Mouse (Mus musculus) MEL-GATA-1-ER (cell line): ENCODE data around the gene Abhd17b.
A peak's percentile ranks its signal among the peaks of the same experiment; 100 is the strongest.
"Not testable (repeated sequence)": the region's sequence is repeated elsewhere in the genome, so short reads cannot be mapped to it uniquely, and the experiment has no call there.

Source experiments
- DNase-seq: peaks from one replicate; pipeline ENCODE4 v3.0.0-alpha.2; 2012; ENCODE audit warnings: low read depth; ENCODE audit errors: extremely low read depth

Gene Abhd17b

DNA sequence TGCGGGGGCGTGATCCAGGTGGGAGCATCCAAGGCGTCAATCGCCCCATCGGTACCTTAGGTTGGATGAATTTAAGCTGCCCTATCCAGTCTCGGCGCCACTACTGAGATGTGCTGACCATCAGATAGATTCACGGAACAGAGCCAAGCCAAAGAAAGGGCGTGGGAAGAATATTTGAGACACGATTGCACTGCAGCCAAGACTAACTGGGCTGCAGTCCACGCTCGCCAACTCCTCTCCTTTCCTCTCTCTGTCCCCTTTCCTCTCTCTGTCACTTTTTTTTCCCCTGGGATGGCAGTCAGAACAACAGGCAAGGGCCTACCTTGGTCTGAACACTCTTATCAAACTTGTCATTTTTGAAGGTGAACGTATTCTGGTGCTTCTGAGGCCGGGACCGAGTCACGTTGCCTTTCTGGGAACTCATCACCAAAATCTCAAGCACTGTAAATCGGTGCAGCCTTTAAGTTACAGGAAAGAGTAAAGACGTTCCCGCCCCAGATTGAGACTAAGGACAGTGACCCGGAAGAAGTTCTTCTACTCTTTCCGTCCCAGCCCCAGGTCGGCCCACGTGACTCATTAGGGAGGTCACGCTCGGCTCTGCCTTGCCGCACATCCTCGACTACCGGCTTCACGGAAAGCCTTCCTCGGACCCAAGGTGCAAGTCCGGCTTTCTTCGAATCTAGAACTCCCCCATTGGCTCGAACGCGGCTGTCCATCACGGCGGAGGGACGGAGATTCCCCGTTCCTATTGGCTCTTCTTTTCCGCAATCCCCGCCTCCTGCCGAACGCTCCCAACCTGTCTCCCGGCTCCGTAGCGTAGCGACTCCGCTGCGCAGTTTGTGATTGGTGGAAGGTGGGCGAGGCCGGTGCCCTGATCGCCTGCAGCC is 457 bp upstream of the Abhd17b start, which contains the start of gene 1110059E24Rik:
Gene 1110059E24Rik (minus strand): TSS at position 692 of the 887 bp plus-strand sequence.
- DNase-seq, result peak; percentile 95

DNA sequence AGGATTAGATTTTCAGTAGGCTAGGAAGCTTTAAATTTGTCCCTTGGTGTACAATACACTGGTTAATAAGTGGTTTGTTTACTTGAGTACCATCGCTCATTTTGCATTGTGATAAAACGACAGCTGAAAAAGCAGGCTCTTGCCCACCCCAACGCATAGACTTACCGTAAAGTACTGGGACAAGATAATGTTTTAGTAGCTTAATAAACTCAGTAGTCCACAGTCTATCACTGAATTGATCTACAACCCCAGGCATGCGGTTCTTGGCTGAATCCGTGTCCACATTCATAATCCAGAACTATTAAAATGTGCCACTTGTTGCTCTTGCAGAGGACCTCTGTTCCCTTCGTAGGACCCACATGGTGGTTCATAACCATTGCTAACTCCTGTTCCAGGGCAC is 1.8 kb downstream of the Abhd17b start:
- DNase-seq, result no peak

DNA sequence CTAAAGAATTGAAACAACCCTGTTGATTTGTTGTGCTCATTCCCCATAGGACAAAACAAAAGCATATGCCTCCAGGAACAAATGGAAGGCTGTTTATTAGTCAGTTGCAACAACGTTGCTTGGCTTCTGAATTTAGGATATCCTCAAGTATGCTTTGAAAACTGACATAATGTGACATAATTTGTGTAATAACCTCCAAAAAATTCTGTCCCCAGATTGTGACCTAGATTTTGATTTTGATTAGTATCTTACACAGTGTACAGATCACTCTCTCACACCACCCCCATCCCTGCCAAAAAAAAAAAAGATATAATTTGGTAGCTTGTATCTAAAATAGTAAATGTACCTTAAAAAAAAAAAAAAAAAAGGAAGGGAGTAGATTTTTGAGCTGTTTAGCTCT is 7.7 kb downstream of the Abhd17b start:
- DNase-seq, result no peak

DNA sequence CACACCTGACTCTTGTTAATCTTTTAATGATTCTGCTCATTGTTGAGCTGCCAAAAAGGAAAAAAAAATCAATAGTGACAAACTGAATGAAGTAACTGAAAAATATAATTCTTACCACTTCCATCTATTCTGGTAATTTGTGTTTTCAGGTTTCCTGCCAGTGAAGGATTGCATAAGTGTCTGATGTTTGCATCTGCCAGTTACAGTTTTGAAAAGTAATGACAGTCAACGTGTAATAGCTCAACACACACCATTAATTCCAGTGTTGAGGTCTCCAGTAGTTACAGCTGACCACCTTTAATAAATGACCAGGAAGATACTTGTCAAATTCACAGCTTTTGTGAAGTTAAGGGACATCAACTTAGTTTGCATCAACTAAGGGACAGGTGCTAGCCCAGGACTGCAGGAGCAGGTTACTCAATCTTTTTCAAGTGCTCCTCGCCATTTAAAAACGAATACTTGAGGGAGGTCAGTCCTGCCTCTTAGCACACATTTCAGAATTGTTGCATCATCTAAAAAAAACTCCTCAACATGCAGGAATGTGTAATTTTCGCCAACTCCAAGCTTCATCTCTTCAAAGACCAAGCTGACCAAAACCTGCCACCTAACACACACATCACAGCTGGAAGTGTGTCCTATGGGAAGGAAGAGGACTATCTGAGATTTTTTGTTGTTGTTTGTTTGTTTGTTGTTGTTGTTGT is 10.9 kb downstream of the Abhd17b start:
- no peak for DNase-seq

DNA sequence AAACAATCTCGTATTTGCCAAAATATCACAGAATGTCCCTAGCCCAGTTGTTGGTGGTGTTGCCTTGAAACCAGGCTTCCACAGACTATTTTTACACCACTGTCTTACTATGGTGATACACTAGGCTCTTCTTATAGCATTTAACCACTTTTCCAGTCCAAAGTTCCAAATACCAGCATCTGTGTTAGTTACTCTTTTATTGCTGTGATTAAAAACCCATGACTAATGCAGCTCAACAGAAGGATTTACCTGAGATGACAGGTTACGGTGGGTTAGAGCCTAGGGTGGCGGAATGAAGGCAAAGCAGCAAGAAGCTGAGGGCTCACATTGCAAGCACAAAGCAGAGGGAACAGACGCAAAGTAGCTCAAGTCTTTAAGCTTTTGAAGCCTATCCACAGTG is 16.7 kb downstream of the Abhd17b start:
- DNase-seq, result no peak

DNA sequence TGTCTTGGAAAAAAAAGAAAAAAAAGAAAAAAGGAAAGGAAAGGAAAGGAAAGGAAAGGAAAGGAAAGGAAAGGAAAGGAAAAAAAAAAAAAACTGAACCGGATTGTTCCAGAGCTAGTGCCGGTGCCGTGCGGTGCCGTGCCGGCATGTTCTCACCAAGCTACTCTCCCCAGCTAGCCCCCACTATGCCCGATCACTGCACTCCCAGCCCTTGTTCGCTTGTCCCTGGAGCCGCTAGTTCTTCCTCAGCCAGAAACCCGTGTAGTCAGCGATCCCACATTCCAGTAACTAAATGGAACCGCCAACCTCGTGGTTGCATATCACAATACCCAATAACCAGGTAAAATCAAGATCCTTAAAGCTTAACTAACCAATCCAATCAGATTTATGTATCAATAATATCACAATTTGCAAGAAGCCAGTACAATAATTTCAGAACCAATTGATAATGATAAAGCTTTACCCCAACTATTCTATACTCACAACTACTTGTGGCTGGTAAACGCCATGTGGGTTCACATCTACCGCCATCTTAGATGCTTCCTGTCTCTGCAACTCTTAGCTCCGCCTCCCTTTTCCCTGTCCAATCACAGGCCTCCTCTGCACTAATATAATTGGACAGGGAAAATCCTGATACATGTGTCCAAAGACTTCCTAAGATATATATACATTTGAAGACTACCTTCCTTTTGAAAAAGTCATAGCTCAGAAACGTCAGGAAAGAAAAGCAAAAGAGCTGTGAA is 21.5 kb downstream of the Abhd17b start:
- DNase-seq, result no peak

DNA sequence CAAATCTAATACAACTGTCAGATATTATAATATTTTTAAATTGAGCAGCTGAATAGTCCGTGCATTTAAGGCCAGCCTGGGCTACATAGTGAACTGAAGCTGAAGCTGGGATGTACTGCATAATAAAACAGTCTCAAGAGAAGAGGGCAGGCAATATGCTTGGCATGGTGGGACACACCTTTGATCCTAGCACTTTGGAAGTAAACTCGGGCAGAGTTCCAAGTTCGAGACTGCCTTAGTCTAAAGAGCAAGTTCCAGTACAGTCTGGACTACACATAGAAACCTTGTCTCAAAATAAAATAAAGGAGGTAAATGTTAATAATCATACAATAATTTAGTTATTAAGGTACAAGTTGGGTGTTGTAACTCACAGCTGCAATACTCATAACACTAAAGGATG is 27.1 kb downstream of the Abhd17b start:
- no peak for DNase-seq

DNA sequence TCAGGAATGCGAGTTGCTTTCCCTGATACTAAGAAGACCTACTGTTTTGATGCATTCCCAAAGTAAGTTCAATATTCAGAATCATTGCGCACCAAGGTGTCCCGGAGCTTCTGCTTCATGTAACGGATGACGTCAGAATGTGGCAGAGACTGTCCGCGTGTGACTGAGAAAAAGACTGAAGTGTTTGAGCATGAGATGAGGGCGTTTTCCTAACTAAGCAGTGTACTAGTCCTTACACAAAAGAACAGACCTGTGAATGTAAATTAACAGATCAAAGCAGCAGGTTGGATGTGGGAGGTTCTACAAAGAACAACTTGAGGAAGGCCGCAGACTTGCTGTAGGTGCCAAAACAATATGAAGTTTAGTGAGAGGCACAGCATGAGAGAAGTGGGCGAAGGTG is 28.0 kb downstream of the Abhd17b start:
- DNase-seq, result no peak

DNA sequence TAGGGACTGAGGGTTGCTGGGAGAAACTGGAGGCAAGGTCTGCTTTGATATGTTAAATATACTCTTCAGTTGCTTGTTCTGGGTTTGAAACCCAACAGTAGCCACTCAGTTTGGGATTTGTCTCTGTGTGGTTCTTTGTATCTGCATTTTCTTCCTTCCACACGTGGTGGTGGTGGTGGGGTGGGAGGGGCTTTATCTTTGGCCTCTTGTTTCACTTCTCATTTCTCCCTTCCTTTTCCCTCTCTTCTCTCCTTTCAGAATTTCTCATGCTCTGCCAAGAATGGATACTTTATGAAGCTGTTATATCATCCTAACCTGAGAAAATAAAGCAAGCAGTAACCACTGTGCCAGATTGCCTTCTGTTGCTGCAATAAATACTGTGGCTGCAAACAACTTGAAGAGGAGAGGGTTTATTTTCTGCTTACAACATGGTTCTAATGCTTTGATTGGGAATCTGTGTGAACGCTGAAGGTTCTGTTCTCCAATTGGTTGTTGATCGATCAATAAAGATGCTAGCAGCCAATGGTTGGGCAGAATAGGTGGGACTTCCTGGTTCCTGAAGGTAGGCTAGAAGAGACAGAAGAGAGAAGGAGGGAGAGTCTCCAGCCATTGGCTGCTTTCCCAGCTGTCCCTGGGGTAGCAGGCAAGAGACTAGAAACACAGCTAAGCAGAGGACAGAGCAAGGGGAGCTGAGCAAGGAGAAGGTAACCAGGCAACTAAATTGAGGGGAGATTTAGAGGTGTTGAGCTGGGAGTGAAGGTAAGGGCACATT is 60.5 kb downstream of the Abhd17b start:
- peak; percentile 79 for DNase-seq

DNA sequence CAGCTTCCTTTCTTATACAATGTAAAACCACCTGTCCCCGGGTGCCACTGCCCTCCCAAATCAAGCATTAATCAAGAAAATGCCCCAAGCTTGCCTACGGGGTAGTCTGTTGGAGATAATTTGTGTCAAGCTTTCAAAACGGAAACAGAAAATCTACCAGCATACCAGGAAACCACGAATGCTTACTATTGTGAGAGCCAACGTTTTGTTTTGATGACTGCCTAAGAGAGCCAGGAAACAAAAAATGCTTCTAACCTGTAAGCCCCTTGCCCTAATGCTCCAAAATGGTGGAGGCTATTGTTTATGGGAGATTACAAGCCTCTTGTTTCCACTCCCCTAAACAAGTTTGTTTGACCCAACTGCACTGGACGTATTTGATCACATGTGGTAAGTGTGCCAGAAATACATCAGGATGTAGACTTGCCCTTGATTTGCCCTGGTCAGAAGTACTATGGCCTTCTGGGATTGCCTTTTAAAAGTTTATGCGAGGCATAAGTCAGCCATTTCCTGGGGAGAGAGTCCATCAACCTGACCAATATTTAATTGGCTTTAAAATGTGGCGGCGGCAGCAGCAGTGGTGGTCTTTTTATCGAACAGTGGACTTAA is 61.4 kb downstream of the Abhd17b start:
- no peak for DNase-seq

DNA sequence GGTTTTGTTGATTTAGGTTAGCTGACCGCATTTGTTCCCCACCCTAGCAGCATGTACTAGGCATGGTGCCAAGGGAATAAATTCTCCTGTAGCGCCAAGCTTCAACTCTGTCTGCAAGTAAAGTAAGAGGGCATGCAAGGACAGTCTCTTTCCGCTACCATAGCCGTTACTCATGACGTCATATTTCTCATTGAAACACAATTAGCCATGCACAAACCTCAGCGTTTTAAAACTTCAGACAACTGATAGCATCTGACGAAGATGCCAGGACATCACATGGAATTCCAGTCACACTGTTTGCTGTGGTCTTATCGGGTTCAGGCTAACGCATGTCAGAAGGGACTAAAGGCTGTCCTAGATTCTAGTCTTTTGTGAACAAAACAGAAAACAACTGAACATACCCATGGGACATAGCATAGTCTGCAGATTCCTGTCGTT is 62.0 kb downstream of the Abhd17b start:
- DNase-seq, result no peak

DNA sequence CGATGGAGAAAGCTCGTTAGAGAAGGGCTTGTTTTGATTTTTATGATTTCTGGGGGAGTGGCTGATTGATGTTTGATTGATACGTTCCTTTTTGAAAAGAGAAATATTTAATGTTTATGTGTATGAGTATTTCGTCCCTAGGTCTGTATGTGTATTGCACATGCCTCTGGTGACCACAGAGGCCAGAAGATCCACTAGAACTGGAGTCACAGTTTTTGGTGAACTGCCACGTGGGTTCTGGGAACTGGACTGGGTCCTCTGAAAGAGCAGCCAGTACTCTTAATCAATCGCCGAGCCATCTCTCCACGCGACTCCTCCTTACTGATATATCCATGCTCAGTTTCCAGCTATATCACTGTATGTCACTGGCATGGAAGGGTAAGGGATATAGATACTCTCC is 62.5 kb downstream of the Abhd17b start:
- DNase-seq, result no peak

DNA sequence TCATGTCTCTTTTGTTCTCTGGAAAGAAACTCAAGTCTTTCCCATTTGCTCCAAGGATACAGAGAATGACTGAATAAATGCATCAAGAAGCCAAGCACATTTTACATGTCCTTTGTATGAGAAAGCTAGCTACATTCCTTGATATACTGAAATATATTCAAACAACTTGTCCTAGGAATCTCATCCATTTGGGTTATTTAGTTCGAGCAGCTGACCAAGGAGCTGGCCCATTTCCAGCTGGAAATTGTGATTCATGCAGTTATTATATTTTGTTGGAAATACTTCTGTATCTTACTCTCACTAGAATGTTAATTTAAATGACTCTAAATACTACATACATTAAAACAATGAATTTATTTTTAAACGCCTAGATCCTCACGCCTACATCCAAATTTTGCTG is 63.5 kb downstream of the Abhd17b start:
- no peak for DNase-seq

DNA sequence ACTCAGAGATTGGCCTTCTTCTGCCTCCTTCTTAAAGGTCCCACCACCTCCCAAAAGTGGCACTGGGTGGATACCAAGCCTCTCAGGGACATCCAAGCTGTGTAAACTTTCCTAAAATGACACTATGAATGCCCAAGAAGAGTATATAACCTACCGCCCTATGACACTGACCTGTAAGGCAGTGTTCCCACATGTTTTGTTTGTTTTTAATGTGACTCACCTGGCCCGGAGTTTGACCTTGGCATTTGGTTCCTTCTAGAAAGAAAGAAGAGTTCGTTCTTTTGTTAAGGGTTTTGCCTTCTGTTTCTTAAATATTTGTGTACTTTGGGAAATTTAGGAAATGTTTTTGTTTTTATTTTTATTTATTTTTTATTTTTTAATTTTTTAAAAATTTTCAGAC is 66.2 kb downstream of the Abhd17b start:
- no peak for DNase-seq

DNA sequence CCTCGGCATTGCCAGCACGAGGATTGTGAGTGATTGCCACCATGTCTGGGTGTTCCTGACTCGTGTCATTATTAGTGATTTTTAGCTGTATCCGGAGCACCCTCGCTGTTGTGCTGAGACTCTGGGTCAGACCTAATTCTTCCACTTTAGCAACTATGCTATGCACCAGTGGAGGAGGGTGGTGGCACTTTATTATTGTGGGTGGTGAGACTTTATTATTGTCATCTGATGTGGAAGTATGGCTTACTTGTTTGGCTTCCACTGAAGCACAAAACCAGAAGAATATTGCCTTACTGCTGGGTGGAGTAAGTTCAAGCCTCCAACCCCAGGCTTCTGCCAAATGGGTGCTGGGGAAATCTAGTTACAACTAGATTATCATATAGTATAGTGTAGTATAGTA is 68.0 kb downstream of the Abhd17b start:
- no peak for DNase-seq

DNA sequence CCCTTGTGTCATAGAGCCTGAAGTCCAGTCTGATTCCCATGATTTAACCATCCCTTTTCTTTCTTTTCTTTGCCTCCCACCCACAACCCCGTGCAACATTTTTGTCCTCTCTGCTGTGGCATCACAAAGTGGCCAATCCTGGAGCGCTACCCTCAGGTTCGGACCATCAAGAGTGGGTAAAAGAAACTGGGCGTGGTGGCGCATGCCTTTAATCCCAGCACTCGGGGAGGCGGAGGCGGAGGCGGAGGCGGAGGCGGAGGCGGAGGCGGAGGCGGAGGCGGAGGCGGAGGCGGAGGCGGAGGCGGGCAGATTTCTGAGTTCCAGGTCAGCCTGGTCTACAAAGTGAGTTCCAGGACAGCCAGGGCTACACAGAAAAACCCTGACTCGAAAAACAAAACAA is 70.3 kb downstream of the Abhd17b start:
- not testable (repeated sequence) for DNase-seq

DNA sequence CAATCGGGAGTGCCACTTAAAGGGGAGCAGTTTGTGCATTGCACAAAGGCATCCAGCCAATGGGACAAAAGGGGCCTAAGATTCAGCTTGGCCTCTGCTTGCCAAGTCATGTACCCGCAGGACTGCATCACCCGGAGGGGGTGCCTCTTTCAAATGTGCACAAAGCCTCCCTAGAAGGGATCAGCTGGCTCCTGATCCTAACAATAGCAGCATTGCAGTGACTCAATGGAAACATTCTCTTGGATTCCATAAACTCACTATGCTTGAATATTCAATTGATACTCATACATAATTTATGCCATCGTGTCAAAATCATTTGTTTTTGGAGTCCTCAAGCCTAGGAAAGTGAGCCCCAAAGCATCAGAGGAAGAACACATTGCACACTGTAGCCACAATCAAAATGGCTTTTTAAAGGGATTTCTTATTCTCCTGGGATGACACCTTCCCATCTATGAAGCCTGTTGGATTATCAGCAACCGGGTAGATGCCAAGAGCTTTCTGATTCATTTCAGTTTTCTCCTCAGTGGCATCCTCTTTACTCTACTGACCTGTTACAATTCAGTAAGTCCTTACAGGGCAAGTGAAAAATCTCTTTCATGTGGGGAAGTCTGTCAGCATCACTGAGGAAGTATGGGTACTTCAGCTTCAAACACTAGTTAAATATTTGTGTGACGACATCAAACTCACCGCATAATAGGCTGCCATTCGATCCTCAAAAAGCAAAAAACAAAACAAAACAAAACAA is 71.1 kb downstream of the Abhd17b start:
- no peak for DNase-seq

DNA sequence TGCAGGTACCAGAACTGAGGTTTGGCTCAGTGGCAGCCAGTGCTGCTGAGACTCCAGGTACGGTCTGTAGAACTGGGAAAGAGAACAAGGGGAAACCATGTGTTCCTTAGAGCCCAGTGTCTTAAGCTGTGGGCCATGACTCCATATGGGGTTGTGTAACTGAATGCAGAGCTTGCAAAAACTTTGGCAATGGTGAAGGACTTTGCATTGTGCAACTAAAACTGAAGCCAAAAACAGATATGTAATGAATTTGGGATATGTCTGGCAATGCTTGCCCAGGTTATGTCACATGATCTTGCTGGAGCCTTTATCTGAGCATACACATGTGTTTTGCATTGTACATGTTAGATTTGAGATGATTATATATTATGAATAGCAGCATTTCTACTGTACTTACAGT is 72.2 kb downstream of the Abhd17b start:
- no peak for DNase-seq

DNA sequence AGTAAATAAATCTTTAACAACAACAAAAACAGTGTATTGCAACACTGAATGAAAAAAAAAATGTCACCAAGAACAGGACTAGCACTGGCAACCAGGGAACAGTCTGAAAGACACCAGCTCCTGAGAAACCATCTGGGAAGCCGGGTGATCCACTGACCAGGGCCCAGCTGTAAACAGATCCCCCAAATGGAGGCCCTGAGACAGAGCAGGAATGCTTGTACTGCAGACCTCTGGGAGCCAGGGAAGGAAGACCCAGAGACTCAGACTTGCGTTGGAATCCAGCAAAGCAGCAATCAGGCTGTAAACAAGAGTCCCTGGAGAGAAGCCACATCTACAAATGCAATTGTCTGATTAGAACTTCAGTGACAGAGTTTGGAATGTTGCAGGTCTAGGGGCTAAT is 74.1 kb downstream of the Abhd17b start:
- DNase-seq, result no peak

DNA sequence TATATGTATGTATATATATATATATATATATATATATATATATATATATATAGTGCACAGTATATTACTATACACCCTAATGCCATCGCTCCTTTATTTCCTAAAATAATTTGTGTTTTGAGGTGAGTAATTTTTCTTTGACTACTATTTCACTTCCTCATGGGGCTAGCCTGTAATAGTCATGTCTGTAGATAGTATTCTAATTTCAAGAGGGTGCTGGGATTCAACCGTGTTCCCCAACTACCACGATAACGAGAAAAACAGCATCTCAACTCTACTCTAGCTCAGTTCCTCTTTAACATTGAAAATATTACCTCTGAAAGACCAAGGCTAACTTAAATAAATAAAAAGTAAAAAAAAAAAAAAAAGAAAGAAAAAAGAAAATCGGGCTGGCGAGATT is 75.4 kb downstream of the Abhd17b start:
- no peak for DNase-seq
